Mouse (Mus musculus): Measurements from ENCODE around the gene Gna13. TPM values are rescaled to one million over a fixed set of nuclear protein-coding genes. Genes with fewer than 3 reads are reported as not detected.
"Not testable (repeated sequence)": the region's sequence is repeated elsewhere in the genome, so short reads cannot be mapped to it uniquely, and the experiment has no call there.

Gna13 gene
- polyA plus RNA-seq, 1 experiment from 2014 or later, result 22.4 TPM

DNA sequence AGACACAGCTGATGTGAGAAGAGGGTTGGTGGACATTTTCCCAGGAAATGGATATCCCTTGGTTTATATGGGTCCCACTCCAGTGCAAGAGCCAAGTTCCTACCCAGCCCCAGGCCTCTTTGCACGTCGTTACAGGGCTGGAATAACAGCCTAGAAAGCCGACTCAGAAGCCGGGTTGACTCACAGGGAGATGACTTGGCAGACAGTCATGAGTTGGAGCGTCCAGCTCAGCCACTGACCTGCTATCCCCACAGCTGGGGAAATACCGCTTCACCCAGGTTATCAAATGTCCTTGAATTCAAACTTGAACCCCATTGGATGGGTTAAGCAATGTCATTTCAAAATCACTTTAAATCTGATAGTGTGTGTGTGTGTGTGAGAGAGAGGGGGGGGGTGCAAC is 29.9 kb upstream of the Gna13 start:
- Histone ChIP-seq H3K4me1 (peaks cover 6% of the 10 kb centered on the region; the same call in 1 of the 2 replicates), H3K27ac (no peak overlapping the region), H3K9ac (no peak overlapping the region), H3K27me3 (no peaks in the 10 kb centered on the region), H3K4me2 (replicated peaks) (no peak overlapping the region), H3K4me3 (no peak overlapping the region), H3K36me3 (no peaks in the 10 kb centered on the region), H3K9me3 (no peaks in the 10 kb centered on the region)
- no peak for ATAC-seq (ENCODE audit: insufficient number of reproducible peaks, insufficient read depth, low FRiP score, low TSS enrichment)
- 76% methylated on average over 6 of the region's 6 CpGs for WGBS

DNA sequence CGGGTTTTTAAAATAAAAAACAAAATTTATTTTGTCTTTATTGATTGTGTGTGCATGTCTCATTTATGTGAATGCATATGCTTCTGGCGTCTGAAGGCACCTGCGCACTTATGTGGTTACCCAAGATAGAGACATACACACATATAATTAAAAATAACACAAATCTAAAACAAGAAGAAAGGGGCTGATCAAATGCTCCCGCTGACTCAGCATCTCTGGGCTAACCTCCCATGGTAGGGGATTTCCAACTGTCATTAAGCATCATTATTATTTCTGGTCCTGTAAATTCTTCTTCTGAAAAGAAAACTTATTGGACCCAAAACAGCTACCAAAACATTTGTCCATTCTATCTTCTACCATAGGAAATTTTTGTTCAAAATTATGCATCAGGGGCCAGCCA is 27.9 kb upstream of the Gna13 start:
- ATAC-seq (ENCODE audit: insufficient number of reproducible peaks, insufficient read depth, low FRiP score, low TSS enrichment), result no peak
- no peaks in the 10 kb centered on the region for H3K36me3 ChIP-seq
- WGBS, result 91% methylated on average over 4 of the region's 4 CpGs

DNA sequence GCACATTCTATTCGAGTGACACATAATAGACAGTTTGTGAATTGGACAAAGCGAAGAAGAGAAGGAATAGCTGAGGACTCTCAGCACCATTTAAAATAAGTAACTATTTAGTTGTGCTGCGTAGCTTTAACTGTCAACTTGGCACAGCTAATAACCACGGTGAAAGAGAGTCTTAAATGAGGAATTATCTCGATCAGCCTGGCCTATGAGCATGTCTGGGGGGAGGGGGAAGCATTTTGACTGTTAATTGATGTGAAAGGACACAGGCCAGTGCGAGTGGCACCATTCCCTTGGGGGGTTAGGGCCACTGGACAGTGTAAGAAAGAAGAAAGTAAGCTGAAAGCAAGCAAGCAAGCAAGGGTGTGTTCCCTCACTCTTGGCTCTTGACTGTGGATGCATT is 26.7 kb upstream of the Gna13 start:
- H3K9ac ChIP-seq, result no peak overlapping the region
- no peak overlapping the region for H3K4me3 ChIP-seq
- WGBS, result 56% methylated on average over 6 of the region's 6 CpGs
- no peaks in the 10 kb centered on the region for H3K9me3 ChIP-seq
- H3K36me3 ChIP-seq, result no peaks in the 10 kb centered on the region
- no peak overlapping the region for H3K27ac ChIP-seq
- no peaks in the 10 kb centered on the region for H3K27me3 ChIP-seq
- ATAC-seq (ENCODE audit: insufficient number of reproducible peaks, insufficient read depth, low FRiP score, low TSS enrichment), result no peak
- peaks cover 6% of the 10 kb centered on the region; the same call in 1 of the 2 replicates for H3K4me1 ChIP-seq
- no peak overlapping the region for H3K4me2 ChIP-seq (replicated peaks)

More for the DNA sequence above, 27.9 kb upstream of the Gna13 start:
- Histone ChIP-seq H3K27me3 (no peaks in the 10 kb centered on the region), H3K4me3 (no peak overlapping the region), H3K4me1 (peaks cover 6% of the 10 kb centered on the region; the same call in 1 of the 2 replicates), H3K27ac (no peak overlapping the region), H3K9ac (no peak overlapping the region), H3K4me2 (replicated peaks) (no peak overlapping the region), H3K9me3 (no peaks in the 10 kb centered on the region)

DNA sequence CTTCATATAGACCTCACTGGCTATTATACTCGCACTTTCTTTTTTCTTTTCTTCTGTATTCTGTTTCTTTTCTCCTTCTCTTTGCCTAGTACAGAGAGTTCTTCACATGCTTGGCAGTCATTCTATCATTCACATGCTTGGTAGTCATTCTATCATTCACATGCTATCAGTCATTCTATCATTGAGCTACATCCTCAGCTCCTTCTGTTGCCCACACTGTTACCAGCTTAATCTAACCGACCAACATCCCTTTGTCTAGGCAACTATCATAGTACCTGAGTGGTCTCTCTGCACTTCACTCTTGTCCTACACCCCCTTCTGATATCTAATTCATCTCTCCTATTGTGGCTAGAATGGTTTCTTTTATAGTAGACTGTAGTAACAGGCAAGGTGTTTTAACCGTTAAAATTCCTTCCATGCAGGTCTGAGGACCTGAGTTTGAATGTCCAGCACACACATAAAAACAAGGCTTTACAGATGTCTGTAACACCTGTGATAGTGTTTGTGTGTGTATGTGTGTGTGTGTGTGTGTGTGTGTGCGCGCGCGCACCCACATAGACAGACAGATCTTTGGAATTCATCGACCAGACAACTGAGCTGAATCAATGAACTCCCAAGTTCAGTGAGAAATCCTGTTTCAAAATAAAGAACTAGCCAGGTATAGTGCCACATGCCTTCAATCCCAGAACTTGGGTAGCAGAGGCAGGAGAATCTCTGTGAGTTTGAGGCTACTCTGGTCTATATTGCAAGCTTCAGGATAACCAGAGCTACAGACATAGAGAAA is 23.3 kb upstream of the Gna13 start:
- H3K27ac ChIP-seq, result no peak overlapping the region
- H3K4me1 ChIP-seq, result peaks cover 5% of the 10 kb centered on the region; the same call in 1 of the 2 replicates
- H3K9ac ChIP-seq, result no peak overlapping the region
- 92% methylated on average over 8 of the region's 8 CpGs for WGBS
- ATAC-seq (ENCODE audit: insufficient number of reproducible peaks, insufficient read depth, low FRiP score, low TSS enrichment), result no peak
- H3K27me3 ChIP-seq, result no peaks in the 10 kb centered on the region
- H3K9me3 ChIP-seq, result no peaks in the 10 kb centered on the region
- no peak overlapping the region for H3K4me2 ChIP-seq (replicated peaks)
- no peaks in the 10 kb centered on the region for H3K36me3 ChIP-seq
- H3K4me3 ChIP-seq, result no peak overlapping the region

DNA sequence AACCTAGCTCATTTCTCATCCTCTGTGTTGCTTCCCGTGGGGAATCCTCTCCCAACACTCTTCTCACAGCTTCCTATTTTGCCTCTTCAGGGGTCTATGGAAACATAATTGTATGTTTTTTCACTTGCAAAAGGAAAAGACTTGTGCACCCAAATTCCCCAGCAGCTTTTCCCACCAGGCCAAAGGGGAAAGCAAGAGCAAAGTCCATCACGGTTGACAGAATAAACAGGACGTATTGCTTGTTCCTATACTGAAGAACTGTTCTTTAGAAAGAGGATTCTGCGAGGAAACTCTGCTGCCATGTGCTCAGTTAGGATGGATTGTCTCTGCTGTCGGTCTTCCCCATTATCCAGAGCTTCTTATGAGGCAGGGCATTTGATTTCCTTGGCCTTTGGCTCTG is 22.1 kb upstream of the Gna13 start:
- ATAC-seq (ENCODE audit: insufficient number of reproducible peaks, insufficient read depth, low FRiP score, low TSS enrichment), result no peak
- H3K4me3 ChIP-seq, result no peak overlapping the region
- peaks cover 5% of the 10 kb centered on the region; the same call in 1 of the 2 replicates for H3K4me1 ChIP-seq
- no peaks in the 10 kb centered on the region for H3K36me3 ChIP-seq
- no peak overlapping the region for H3K4me2 ChIP-seq (replicated peaks)
- 78% methylated on average over 5 of the region's 5 CpGs for WGBS
- H3K27me3 ChIP-seq, result no peaks in the 10 kb centered on the region
- H3K9me3 ChIP-seq, result no peaks in the 10 kb centered on the region
- no peak overlapping the region for H3K27ac ChIP-seq
- no peak overlapping the region for H3K9ac ChIP-seq

DNA sequence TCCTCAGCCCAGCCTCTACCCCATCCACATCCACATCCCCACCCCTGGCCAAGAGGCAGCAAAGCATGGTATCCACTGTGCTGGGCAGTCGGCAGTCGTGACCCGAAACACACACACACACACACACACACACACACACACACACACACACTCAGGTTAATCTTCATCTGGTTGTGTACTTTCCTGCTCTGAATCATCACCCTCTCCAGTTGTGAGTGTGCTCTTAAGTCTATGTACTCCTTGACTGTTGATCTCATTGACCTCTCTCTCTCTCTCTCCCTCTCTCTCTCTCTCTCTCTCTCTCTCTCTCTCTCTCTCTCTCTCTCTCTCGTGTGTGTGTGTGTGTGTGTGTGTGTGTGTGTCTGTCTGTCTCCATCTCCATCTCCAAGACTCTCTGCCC is 20.0 kb upstream of the Gna13 start:
- H3K4me1 ChIP-seq; H3K4me2 ChIP-seq (replicated peaks); H3K36me3 ChIP-seq; H3K9me3 ChIP-seq; H3K4me3 ChIP-seq; H3K9ac ChIP-seq; H3K27ac ChIP-seq; H3K27me3 ChIP-seq; ATAC-seq (ENCODE audit: insufficient number of reproducible peaks, insufficient read depth, low FRiP score, low TSS enrichment): not testable (repeated sequence)
- WGBS, result 88% methylated on average over 4 of the region's 4 CpGs

DNA sequence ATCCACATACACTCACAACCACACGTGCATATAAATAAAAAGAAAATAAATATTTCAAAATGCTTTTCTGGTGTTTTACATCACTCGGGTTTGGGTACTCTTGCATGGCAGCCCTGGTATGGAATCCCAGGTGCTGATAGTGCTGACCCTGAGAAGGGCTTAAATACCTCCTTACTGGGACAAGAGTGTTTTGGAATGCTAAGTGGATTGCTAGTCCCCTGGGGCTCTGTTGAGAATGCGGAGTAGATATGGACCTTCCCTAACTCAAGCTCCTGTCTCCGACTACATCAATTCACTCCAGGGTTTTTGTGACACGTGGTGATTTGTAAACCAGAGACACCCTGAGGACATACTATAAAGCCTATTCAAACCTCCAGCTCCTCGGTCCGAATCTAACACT is 19.1 kb upstream of the Gna13 start:
- H3K4me3 ChIP-seq, result no peak overlapping the region
- peaks cover 9% of the 10 kb centered on the region; the same call in 1 of the 2 replicates for H3K4me1 ChIP-seq
- ATAC-seq (ENCODE audit: insufficient number of reproducible peaks, insufficient read depth, low FRiP score, low TSS enrichment), result no peak
- H3K27ac ChIP-seq, result no peak overlapping the region
- no peaks in the 10 kb centered on the region for H3K9me3 ChIP-seq
- 20% methylated on average over 7 of the region's 7 CpGs for WGBS
- no peaks in the 10 kb centered on the region for H3K36me3 ChIP-seq
- no peaks in the 10 kb centered on the region for H3K27me3 ChIP-seq
- no peak overlapping the region for H3K4me2 ChIP-seq (replicated peaks)
- no peak overlapping the region for H3K9ac ChIP-seq

DNA sequence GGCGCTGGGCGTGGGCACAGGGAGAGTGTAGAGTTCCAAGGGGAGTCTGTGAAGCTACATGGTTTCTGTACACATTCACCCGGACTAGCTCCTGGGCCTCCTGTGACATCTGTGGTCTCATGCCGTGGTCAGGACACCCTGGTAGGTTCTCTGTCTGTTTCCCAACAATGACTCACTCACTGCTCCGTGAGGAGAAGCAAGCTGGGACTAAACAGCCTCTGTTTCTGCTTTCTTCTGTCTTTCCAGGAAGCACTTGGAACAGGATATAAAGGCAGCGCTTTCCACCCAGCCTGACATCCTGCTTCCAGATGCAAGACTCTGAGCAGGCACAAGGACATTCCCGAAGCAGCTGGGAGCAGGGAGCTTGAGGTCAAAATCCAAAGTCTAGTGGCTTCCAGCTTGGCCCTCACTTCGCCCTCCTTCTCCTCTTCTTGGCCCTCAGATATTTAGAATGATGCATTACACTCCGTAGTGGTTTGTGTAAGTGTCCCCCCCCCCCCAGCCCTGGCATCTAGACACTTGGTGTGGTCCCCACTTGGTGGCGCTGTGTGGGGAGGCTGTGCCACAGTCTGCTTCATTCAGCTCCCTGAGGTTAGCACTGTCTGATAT is 18.5 kb upstream of the Gna13 start:
- no peak for ATAC-seq (ENCODE audit: insufficient number of reproducible peaks, insufficient read depth, low FRiP score, low TSS enrichment)
- H3K9ac ChIP-seq, result no peak overlapping the region
- H3K27me3 ChIP-seq, result no peaks in the 10 kb centered on the region
- H3K36me3 ChIP-seq, result no peaks in the 10 kb centered on the region
- no peak overlapping the region for H3K4me3 ChIP-seq
- no peaks in the 10 kb centered on the region for H3K9me3 ChIP-seq
- 25% methylated on average over 10 of the region's 10 CpGs for WGBS
- no peak overlapping the region for H3K4me2 ChIP-seq (replicated peaks)
- H3K27ac ChIP-seq, result no peak overlapping the region
- H3K4me1 ChIP-seq, result peaks cover 9% of the 10 kb centered on the region; the same call in 1 of the 2 replicates

DNA sequence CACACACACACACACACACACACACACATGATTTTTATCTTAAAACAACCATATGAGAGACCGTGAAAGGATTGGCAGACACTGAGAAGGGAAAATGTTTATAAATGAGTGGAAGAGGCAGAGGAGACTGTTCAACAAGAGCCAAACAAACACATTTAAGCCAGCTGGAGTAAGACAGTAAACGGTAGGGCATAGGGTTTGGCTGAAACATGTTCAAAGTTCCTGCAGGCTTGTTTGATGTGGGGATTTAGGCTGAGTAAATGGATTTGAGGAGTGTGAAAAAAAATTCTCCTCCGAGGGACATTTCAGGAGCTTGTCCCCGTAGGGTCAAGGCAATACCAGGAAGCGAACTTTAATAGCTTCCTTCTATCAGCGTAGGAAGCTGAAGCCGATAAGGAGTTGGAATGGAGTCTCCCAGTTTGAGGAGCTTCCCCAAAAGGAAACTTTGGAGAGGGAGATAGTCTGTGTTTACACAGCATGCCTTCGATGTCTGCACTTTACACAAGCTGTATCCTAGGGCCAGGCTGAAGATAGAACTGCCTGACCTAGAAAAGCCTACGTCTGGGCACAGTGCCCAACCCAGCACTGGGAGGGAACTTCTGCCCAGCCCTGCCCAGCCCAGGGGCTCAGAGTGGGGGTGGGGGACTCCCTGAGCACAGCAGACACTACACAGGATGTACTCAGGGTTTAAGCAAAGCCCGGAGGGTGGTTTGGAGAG is 15.2 kb upstream of the Gna13 start:
- no peak for ATAC-seq (ENCODE audit: insufficient number of reproducible peaks, insufficient read depth, low FRiP score, low TSS enrichment)
- no peak overlapping the region for H3K4me2 ChIP-seq (replicated peaks)
- no peaks in the 10 kb centered on the region for H3K27me3 ChIP-seq
- no peaks in the 10 kb centered on the region for H3K9me3 ChIP-seq
- peaks cover 9% of the 10 kb centered on the region; the same call in 1 of the 2 replicates for H3K4me1 ChIP-seq
- 65% methylated on average over 10 of the region's 10 CpGs for WGBS
- no peak overlapping the region for H3K9ac ChIP-seq
- H3K4me3 ChIP-seq, result no peak overlapping the region
- H3K36me3 ChIP-seq, result no peaks in the 10 kb centered on the region
- no peak overlapping the region for H3K27ac ChIP-seq

DNA sequence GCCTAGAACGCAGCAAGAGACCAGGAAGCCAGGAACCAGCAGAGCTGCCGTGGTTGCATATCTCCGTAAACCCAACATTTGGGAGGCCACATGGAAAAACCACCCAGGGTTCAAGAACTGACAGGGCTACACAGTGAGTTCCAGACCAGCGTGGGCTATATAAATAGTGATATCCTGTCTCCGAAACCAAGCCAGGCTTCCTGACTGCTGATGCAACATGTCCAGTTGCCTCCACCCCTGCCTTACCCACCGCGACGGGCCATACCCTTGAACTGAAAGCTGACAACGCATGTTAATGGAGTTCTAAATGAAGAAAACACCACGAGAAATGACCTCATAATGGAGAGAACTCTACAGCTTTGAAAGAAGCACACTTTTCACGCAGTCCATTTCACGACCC is 14.2 kb upstream of the Gna13 start:
- Histone ChIP-seq H3K4me1 (peaks cover 9% of the 10 kb centered on the region; the same call in 1 of the 2 replicates), H3K4me2 (replicated peaks) (no peak overlapping the region), H3K36me3 (no peaks in the 10 kb centered on the region), H3K9ac (no peak overlapping the region), H3K27me3 (no peaks in the 10 kb centered on the region), H3K27ac (no peak overlapping the region), H3K9me3 (no peaks in the 10 kb centered on the region), H3K4me3 (no peak overlapping the region)
- no peak for ATAC-seq (ENCODE audit: insufficient number of reproducible peaks, insufficient read depth, low FRiP score, low TSS enrichment)
- 77% methylated on average over 12 of the region's 12 CpGs for WGBS

DNA sequence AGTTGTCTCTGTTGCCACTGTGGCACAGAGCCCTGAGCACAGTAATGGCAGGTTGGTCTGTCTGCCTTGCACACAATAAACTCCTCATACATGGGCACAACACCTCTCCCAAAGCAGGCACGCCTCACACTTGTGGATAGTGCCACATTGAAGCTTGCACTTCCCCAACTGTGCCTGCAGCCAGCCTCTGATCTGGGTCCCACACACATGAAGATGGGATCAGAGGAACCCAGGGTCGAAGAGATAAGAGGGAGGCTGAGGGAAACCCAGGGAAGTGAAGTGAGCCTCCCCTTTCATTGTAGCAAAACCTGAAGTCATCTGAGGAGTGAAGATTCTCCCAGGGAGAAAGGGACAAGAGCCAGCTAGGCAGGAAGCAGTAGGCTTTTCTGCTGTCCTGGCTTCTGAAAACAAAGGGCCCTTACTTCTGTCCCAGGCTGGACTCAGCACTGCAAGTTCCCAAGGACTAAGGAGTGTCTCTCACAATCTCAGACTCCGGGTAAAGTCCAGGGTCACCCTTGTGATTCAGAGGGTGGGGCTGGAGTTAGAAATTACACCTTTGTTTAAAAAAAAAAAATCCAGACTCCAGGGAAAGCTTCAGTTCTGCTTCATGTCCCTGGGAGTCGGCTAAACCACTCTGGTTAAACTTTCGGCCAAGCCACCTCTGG is 12.8 kb upstream of the Gna13 start:
- H3K27ac ChIP-seq, result no peak overlapping the region
- no peak for ATAC-seq (ENCODE audit: insufficient number of reproducible peaks, insufficient read depth, low FRiP score, low TSS enrichment)
- no peaks in the 10 kb centered on the region for H3K36me3 ChIP-seq
- no peaks in the 10 kb centered on the region for H3K27me3 ChIP-seq
- H3K4me1 ChIP-seq, result 0 out of 2 replicates have a peak, but pooled peaks cover 4% of the 10 kb centered on the region
- H3K4me3 ChIP-seq, result no peak overlapping the region
- no peak overlapping the region for H3K4me2 ChIP-seq (replicated peaks)
- H3K9me3 ChIP-seq, result no peaks in the 10 kb centered on the region
- no peak overlapping the region for H3K9ac ChIP-seq
- WGBS, result 64% methylated on average over 5 of the region's 5 CpGs
